Mouse (Mus musculus) liver, embryonic 14 days (tissue): ENCODE data around the gene Engase. TPM values are rescaled to one million over a fixed set of nuclear protein-coding genes. Genes with fewer than 3 reads are reported as not detected.

Source experiments
- polyA plus RNA-seq: library from polyadenylated mRNA; depleted of rRNA; stranded (reverse); fragments of >200 nt; gene quantifications from 2 replicates; pipeline ENCODE4 v1.2.3, GENCODE M21; 2012; rRNA removed

Engase gene
- polyA plus RNA-seq: 3.8 and 4.8 TPM in 2 replicates

GRCm38 (mm10) chr11:118476396-118477373, at the start of gene Engase:
Engase (plus strand) TSS chr11:118476829.

DNA sequence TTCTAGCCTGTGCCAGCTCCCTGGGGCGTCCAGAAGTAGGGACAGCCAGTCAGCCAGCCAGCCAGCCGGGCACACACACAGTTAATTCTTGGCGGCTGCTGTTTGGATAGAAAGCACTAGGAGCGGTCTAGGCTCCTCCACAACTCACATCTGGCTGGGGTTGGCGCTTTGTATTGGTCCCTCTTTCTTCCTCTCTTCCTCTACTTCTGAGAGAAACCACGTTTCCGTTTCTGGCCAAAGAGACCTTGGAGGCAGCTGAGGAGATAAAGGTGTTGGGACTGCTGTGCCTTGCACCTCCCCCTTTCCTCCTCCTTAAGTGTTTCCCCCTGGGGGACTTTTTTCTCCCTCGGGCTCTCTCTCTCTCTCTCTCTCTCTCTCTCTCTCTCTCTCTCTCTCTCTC, 48.6 kb upstream of the Engase start, which contains the start of gene C1qtnf1:
Gene C1qtnf1 (plus strand): TSS at position 218 of the 400 bp plus-strand sequence.

Other genes starting within 250 kb of the Engase start
- 2.6 and 3.2 TPM in 2 replicates for gene Cyth1, start 228.2 kb upstream of the Engase start, polyA plus RNA-seq
- gene Usp36, start 186.6 kb upstream of the Engase start, polyA plus RNA-seq: 4.5 and 5.5 TPM in 2 replicates
- 0.05 TPM in 1 of 2 replicates, not detected in the other for gene Cep295nl, start 134.3 kb upstream of the Engase start, polyA plus RNA-seq
- 3.8 and 4.2 TPM in 2 replicates for gene Timp2, start 121.1 kb upstream of the Engase start, polyA plus RNA-seq
- 40.7 and 45.2 TPM in 2 replicates for gene Lgals3bp, start 74.7 kb upstream of the Engase start, polyA plus RNA-seq
- 7.1 and 8.4 TPM in 2 replicates for gene Cant1, start 57.7 kb upstream of the Engase start, polyA plus RNA-seq
- gene C1qtnf1, start 48.6 kb upstream of the Engase start, polyA plus RNA-seq: 0.84 and 0.92 TPM in 2 replicates